In genomic region chr13:24279407-24279761, GRCm38 (mm10) we compare ENCODE assay signal across 9 mouse cellular contexts. TPM values are rescaled to one million over a fixed set of nuclear protein-coding genes. Genes with fewer than 3 reads are reported as not detected.
DNase-seq lines count a peak whose midpoint lies in the region; ATAC-seq and TF ChIP-seq lines count a peak whose summit lies in the region.
"Had no signal": no experiment of that assay in that cellular context is flagged by ENCODE, and none has a peak within 500 bp of the region (broad histone marks: within the 10 kb centered on the region; RNA-seq: fewer than 3 reads in every experiment).

No protein-coding gene starts in this region.

- no peak for DNase-seq in left cerebral cortex, adult 2 months (ENCODE audit: extremely low spot score in 1 of 2, low spot score in 2 of 2)
- no peak for DNase-seq in left cerebral cortex, postnatal 14 days (ENCODE audit: low spot score in 2 of 2)
- DNase-seq in limb, embryonic 10.5 days (ENCODE audit: low spot score): no peak
- no peak for DNase-seq in embryo, embryonic 9.5 days (ENCODE audit: extremely low spot score)
- no peak for DNase-seq in urinary bladder, postnatal 25 days (ENCODE audit: low spot score)
- DNase-seq: thymus, postnatal 4 days had no signal

- H3K36me3 ChIP-seq in forebrain, embryonic 13.5 days (ENCODE audit: poor library complexity, severe bottlenecking): no peaks in the 10 kb centered on the region
- H3K36me3 ChIP-seq in limb, embryonic 10.5 days: no peaks in the 10 kb centered on the region
- no peaks in the 10 kb centered on the region for H3K36me3 ChIP-seq in neural tube, embryonic 14.5 days (ENCODE audit: control insufficient read depth, insufficient read depth, low read length)

- no peaks in the 10 kb centered on the region for H3K27me3 ChIP-seq in forebrain, embryonic 13.5 days
- H3K27me3 ChIP-seq in limb, embryonic 10.5 days (ENCODE audit: low read depth, poor library complexity, severe bottlenecking): peaks cover 11% of the 10 kb centered on the region; the same call in 1 of the 2 replicates
- no peaks in the 10 kb centered on the region for H3K27me3 ChIP-seq in neural tube, embryonic 14.5 days (ENCODE audit: control insufficient read depth, insufficient read depth, low read length)

- peak overlapping the region; percentile 92 for H3K4me2 ChIP-seq in forebrain, embryonic 13.5 days
- peak overlapping the region; percentile 86 for H3K4me2 ChIP-seq in neural tube, embryonic 14.5 days (ENCODE audit: low read depth, low read length)

- WGBS in forebrain, embryonic 13.5 days: 52% methylated on average over 11 of the region's 11 CpGs
- WGBS in limb, embryonic 10.5 days: 55% methylated on average over 11 of the region's 11 CpGs
- WGBS in neural tube, embryonic 14.5 days: 51% methylated on average over 11 of the region's 11 CpGs

- no peaks in the 10 kb centered on the region for H3K9me3 ChIP-seq in forebrain, embryonic 13.5 days (replicated peaks)
- H3K9me3 ChIP-seq in limb, embryonic 10.5 days (replicated peaks): no peaks in the 10 kb centered on the region
- no peaks in the 10 kb centered on the region for H3K9me3 ChIP-seq in neural tube, embryonic 14.5 days (ENCODE audit: control insufficient read depth, low read length)

- no peak overlapping the region for H3K9ac ChIP-seq in forebrain, embryonic 13.5 days
- H3K9ac ChIP-seq in neural tube, embryonic 14.5 days (replicated peaks; ENCODE audit: low read depth, low read length): 0 out of 2 replicates have a peak overlapping the region, but pooled peaks have one; percentile 87

- intact Hi-C loops in left cerebral cortex, adult 2 months (cut with DNase I): no loop called here
- intact Hi-C loops in left cerebral cortex, postnatal 14 days (cut with DNase I): no loop called here

- ATAC-seq in forebrain, embryonic 13.5 days: no peak
- no peak for ATAC-seq in neural tube, embryonic 14.5 days (ENCODE audit: low read depth)
- ATAC-seq in monocyte, adult 5-6 weeks (replicated peaks; ENCODE audit: insufficient number of reproducible peaks, low FRiP score, low TSS enrichment, poor library complexity, severe bottlenecking): no peak

- H3K27ac ChIP-seq in left cerebral cortex, adult 2 months: no peak overlapping the region
- H3K27ac ChIP-seq in forebrain, embryonic 13.5 days: no peak overlapping the region
- H3K27ac ChIP-seq in limb, embryonic 10.5 days: no peak overlapping the region
- H3K27ac ChIP-seq in neural tube, embryonic 14.5 days (ENCODE audit: low read depth, low read length): no peak overlapping the region

- H3K4me1 ChIP-seq in forebrain, embryonic 13.5 days: peaks cover 23% of the 10 kb centered on the region
- H3K4me1 ChIP-seq in limb, embryonic 10.5 days: peaks cover 19% of the 10 kb centered on the region
- peaks cover 9% of the 10 kb centered on the region; the same call in 1 of the 2 replicates for H3K4me1 ChIP-seq in neural tube, embryonic 14.5 days (ENCODE audit: control insufficient read depth, insufficient read depth, low read length)

- H3K4me3 ChIP-seq in left cerebral cortex, adult 2 months: peak overlapping the region; percentile 61
- peak overlapping the region; percentile 72 for H3K4me3 ChIP-seq in forebrain, embryonic 13.5 days
- H3K4me3 ChIP-seq in limb, embryonic 10.5 days: peak overlapping the region; percentile 64
- peak overlapping the region; percentile 76 for H3K4me3 ChIP-seq in neural tube, embryonic 14.5 days (ENCODE audit: low read depth, low read length)

- no peak for TF ChIP-seq CTCF in left cerebral cortex, adult 2 months (IDR thresholded peaks at IDR 0.05)

RNA-seq across cellular contexts. Expression of gene Carmil1, which starts 1.2 kb away (rescaled TPM):
- total RNA-seq in left cerebral cortex, adult 2 months (2021): 10 to 100 TPM; 32.5 to 34.3 TPM
- 10 to 100 TPM; 44.2 to 46.3 TPM for total RNA-seq in left cerebral cortex, postnatal 14 days (2021)
- polyA plus RNA-seq in forebrain, embryonic 13.5 days (2015; fragmentation: Nextera tagmentation; extraction: Ambion mirVana): 20.6 and 25.4 TPM in 2 replicates
- 23.3 and 33.1 TPM in 2 replicates for polyA plus RNA-seq in limb, embryonic 10.5 days (2016; fragmentation: Nextera tagmentation; extraction: Ambion mirVana)
- polyA plus RNA-seq in neural tube, embryonic 14.5 days (2014; fragmentation: Nextera tagmentation; extraction: Ambion mirVana): 36.0 and 42.5 TPM in 2 replicates
- total RNA-seq in monocyte, adult 5-6 weeks (2017): 6.1 to 11.9 TPM (median 11.5 TPM) in 3 replicates

RNA-seq across cellular contexts. Expression of gene Cmah, which starts 47.8 kb away (rescaled TPM):
- total RNA-seq in left cerebral cortex, adult 2 months (2021): under 1 TPM; 0.35 to 0.97 TPM
- under 1 TPM; 0.20 to 0.44 TPM for total RNA-seq in left cerebral cortex, postnatal 14 days (2021)
- 0.10 and 0.13 TPM in 2 replicates for polyA plus RNA-seq in forebrain, embryonic 13.5 days (2015; fragmentation: Nextera tagmentation; extraction: Ambion mirVana)
- 0.20 and 0.35 TPM in 2 replicates for polyA plus RNA-seq in limb, embryonic 10.5 days (2016; fragmentation: Nextera tagmentation; extraction: Ambion mirVana)
- 0.04 and 0.62 TPM in 2 replicates for polyA plus RNA-seq in neural tube, embryonic 14.5 days (2014; fragmentation: Nextera tagmentation; extraction: Ambion mirVana)
- total RNA-seq in monocyte, adult 5-6 weeks (2017): 25.3 to 56.5 TPM (median 45.1 TPM) in 3 replicates

Comparison
In these comparisons a context has a peak if more than half of its experiments do, and no peak if none do; other contexts are left out.
1. RNA of gene Cmah, which starts 47.8 kb away (total RNA-seq): 25.3 to 56.5 TPM in monocyte, adult 5-6 weeks; 0.35 to 0.97 TPM in left cerebral cortex, adult 2 months and 0.20 to 0.44 TPM in left cerebral cortex, postnatal 14 days; every median in the first group is over 10 times any median in the second.
2. Peak in every context shown above with its lines, with median percentiles within 50 percentile points of each other: H3K4me3 ChIP-seq.